Mouse (Mus musculus): ENCODE data around the gene Tmem80. TPM values are rescaled to one million over a fixed set of nuclear protein-coding genes. Genes with fewer than 3 reads are reported as not detected.
A peak's percentile ranks its signal among the peaks of the same experiment; 100 is the strongest.

Gene Tmem80
- polyA plus RNA-seq, 1 experiment from 2014 or later, result 27.4 TPM

- no peak for DNase-seq (ENCODE audit: low spot score)
- no peak for ATAC-seq (replicated peaks; ENCODE audit: low FRiP score)
- peaks cover 39% of the 10 kb centered on the region for H3K36me3 ChIP-seq (ENCODE audit: control insufficient read depth, insufficient read depth, low read length)
Observed at GRCm38 (mm10) chr7:141315076-141315475, 12.5 kb upstream of the Tmem80 start.

GRCm38 (mm10) chr7:141315974-141316373 is 11.6 kb upstream of the Tmem80 start:
- Histone ChIP-seq H3K4me2 (no peak overlapping the region), H3K27ac (ENCODE audit: low read depth, low read length) (no peak overlapping the region), H3K4me3 (ENCODE audit: low read depth, low read length) (no peak overlapping the region), H3K27me3 (replicated peaks; ENCODE audit: control insufficient read depth, insufficient read depth, low read length) (no peaks in the 10 kb centered on the region), H3K36me3 (ENCODE audit: control insufficient read depth, insufficient read depth, low read length) (peaks cover 39% of the 10 kb centered on the region), H3K9ac (ENCODE audit: low read depth, low read length) (no peak overlapping the region), H3K4me1 (replicated peaks; ENCODE audit: control insufficient read depth, insufficient read depth, low read length) (no peaks in the 10 kb centered on the region), H3K9me3 (ENCODE audit: control insufficient read depth, low read length) (no peaks in the 10 kb centered on the region)
- ATAC-seq (replicated peaks; ENCODE audit: low FRiP score) (0 out of 2 replicates have a peak, but pooled peaks have one; percentile 41), DNase-seq (ENCODE audit: low spot score) (no peak)
- 68% methylated on average over 5 of the region's 5 CpGs for WGBS

More at GRCm38 (mm10) chr7:141315076-141315475, 12.5 kb upstream of the Tmem80 start:
- Histone ChIP-seq H3K9ac (ENCODE audit: low read depth, low read length) (no peak overlapping the region), H3K4me2 (no peak overlapping the region), H3K4me3 (ENCODE audit: low read depth, low read length) (no peak overlapping the region), H3K27me3 (replicated peaks; ENCODE audit: control insufficient read depth, insufficient read depth, low read length) (no peaks in the 10 kb centered on the region), H3K27ac (ENCODE audit: low read depth, low read length) (no peak overlapping the region), H3K9me3 (ENCODE audit: control insufficient read depth, low read length) (no peaks in the 10 kb centered on the region), H3K4me1 (replicated peaks; ENCODE audit: control insufficient read depth, insufficient read depth, low read length) (no peaks in the 10 kb centered on the region)
- 80% methylated on average over 8 of the region's 8 CpGs for whole genome bisulfite sequencing

GRCm38 (mm10) chr7:141317619-141318132 is 9.9 kb upstream of the Tmem80 start:
- H3K36me3 ChIP-seq (ENCODE audit: control insufficient read depth, insufficient read depth, low read length), result peaks cover 49% of the 10 kb centered on the region
- DNase-seq (ENCODE audit: low spot score) (no peak), ATAC-seq (replicated peaks; ENCODE audit: low FRiP score) (no peak)
- no peak overlapping the region for H3K4me3 ChIP-seq (ENCODE audit: low read depth, low read length)
- H3K9ac ChIP-seq (ENCODE audit: low read depth, low read length), result no peak overlapping the region
- H3K9me3 ChIP-seq (ENCODE audit: control insufficient read depth, low read length), result no peaks in the 10 kb centered on the region
- no peak overlapping the region for H3K4me2 ChIP-seq
- H3K27me3 ChIP-seq (replicated peaks; ENCODE audit: control insufficient read depth, insufficient read depth, low read length), result no peaks in the 10 kb centered on the region
- no peaks in the 10 kb centered on the region for H3K4me1 ChIP-seq (replicated peaks; ENCODE audit: control insufficient read depth, insufficient read depth, low read length)
- H3K27ac ChIP-seq (ENCODE audit: low read depth, low read length), result no peak overlapping the region
- WGBS, result 77% methylated on average over 1 of the region's 1 CpGs

- Histone ChIP-seq H3K27me3 (replicated peaks; ENCODE audit: control insufficient read depth, insufficient read depth, low read length) (no peaks in the 10 kb centered on the region), H3K4me1 (replicated peaks; ENCODE audit: control insufficient read depth, insufficient read depth, low read length) (no peaks in the 10 kb centered on the region), H3K36me3 (ENCODE audit: control insufficient read depth, insufficient read depth, low read length) (peaks cover 52% of the 10 kb centered on the region), H3K9ac (ENCODE audit: low read depth, low read length) (no peak overlapping the region), H3K4me2 (no peak overlapping the region), H3K9me3 (ENCODE audit: control insufficient read depth, low read length) (no peaks in the 10 kb centered on the region), H3K4me3 (ENCODE audit: low read depth, low read length) (no peak overlapping the region), H3K27ac (ENCODE audit: low read depth, low read length) (no peak overlapping the region)
- WGBS, result 88% methylated on average over 2 of the region's 2 CpGs
- no peak for ATAC-seq (replicated peaks; ENCODE audit: low FRiP score)
- DNase-seq (ENCODE audit: low spot score), result no peak
Observed at GRCm38 (mm10) chr7:141319446-141319845, 8.1 kb upstream of the Tmem80 start.

GRCm38 (mm10) chr7:141324686-141325085 is 2.9 kb upstream of the Tmem80 start:
- Histone ChIP-seq H3K27ac (ENCODE audit: low read depth, low read length) (no peak overlapping the region), H3K4me2 (no peak overlapping the region), H3K9ac (ENCODE audit: low read depth, low read length) (peak overlapping the region; percentile 36; the same call in 1 of the 2 replicates), H3K27me3 (replicated peaks; ENCODE audit: control insufficient read depth, insufficient read depth, low read length) (no peaks in the 10 kb centered on the region), H3K4me3 (ENCODE audit: low read depth, low read length) (no peak overlapping the region), H3K9me3 (ENCODE audit: control insufficient read depth, low read length) (no peaks in the 10 kb centered on the region), H3K36me3 (ENCODE audit: control insufficient read depth, insufficient read depth, low read length) (peaks cover 38% of the 10 kb centered on the region), H3K4me1 (replicated peaks; ENCODE audit: control insufficient read depth, insufficient read depth, low read length) (peaks cover 21% of the 10 kb centered on the region)
- ATAC-seq (replicated peaks; ENCODE audit: low FRiP score) (no peak), DNase-seq (ENCODE audit: low spot score) (no peak)
- WGBS, result 87% methylated on average over 1 of the region's 1 CpGs

- Histone ChIP-seq H3K27me3 (replicated peaks; ENCODE audit: control insufficient read depth, insufficient read depth, low read length) (no peaks in the 10 kb centered on the region), H3K9me3 (ENCODE audit: control insufficient read depth, low read length) (no peaks in the 10 kb centered on the region), H3K4me1 (replicated peaks; ENCODE audit: control insufficient read depth, insufficient read depth, low read length) (peaks cover 21% of the 10 kb centered on the region), H3K9ac (ENCODE audit: low read depth, low read length) (peak overlapping the region; percentile 97), H3K27ac (ENCODE audit: low read depth, low read length) (peak overlapping the region; percentile 98), H3K4me2 (peak overlapping the region; percentile 98), H3K36me3 (ENCODE audit: control insufficient read depth, insufficient read depth, low read length) (peaks cover 22% of the 10 kb centered on the region), H3K4me3 (ENCODE audit: low read depth, low read length) (peak overlapping the region; percentile 75)
- 7% methylated on average over 35 of the region's 35 CpGs for WGBS
- ATAC-seq (replicated peaks; ENCODE audit: low FRiP score) (peak; percentile 8), DNase-seq (ENCODE audit: low spot score) (no peak)
Observed at GRCm38 (mm10) chr7:141326546-141327446, 743 bp upstream of the Tmem80 start.

- ATAC-seq (replicated peaks; ENCODE audit: low FRiP score), result peak; percentile 20
- Histone ChIP-seq H3K9ac (ENCODE audit: low read depth, low read length) (peak overlapping the region; percentile 97), H3K36me3 (ENCODE audit: control insufficient read depth, insufficient read depth, low read length) (peaks cover 7% of the 10 kb centered on the region), H3K27me3 (replicated peaks; ENCODE audit: control insufficient read depth, insufficient read depth, low read length) (no peaks in the 10 kb centered on the region), H3K4me3 (ENCODE audit: low read depth, low read length) (peak overlapping the region; percentile 75), H3K27ac (ENCODE audit: low read depth, low read length) (peak overlapping the region; percentile 98), H3K4me2 (peak overlapping the region; percentile 98), H3K9me3 (ENCODE audit: control insufficient read depth, low read length) (no peaks in the 10 kb centered on the region), H3K4me1 (replicated peaks; ENCODE audit: control insufficient read depth, insufficient read depth, low read length) (peaks cover 21% of the 10 kb centered on the region)
- no peak for DNase-seq (ENCODE audit: low spot score)
- 17% methylated on average over 24 of the region's 24 CpGs for WGBS
Observed at GRCm38 (mm10) chr7:141328373-141328990, 943 bp downstream of the Tmem80 start.

GRCm38 (mm10) chr7:141330706-141331105 is 3.2 kb downstream of the Tmem80 start:
- Histone ChIP-seq H3K36me3 (ENCODE audit: control insufficient read depth, insufficient read depth, low read length) (no peaks in the 10 kb centered on the region; the same call in 1 of the 2 replicates), H3K9me3 (ENCODE audit: control insufficient read depth, low read length) (no peaks in the 10 kb centered on the region), H3K27me3 (replicated peaks; ENCODE audit: control insufficient read depth, insufficient read depth, low read length) (no peaks in the 10 kb centered on the region), H3K9ac (ENCODE audit: low read depth, low read length) (no peak overlapping the region), H3K4me2 (no peak overlapping the region), H3K4me1 (replicated peaks; ENCODE audit: control insufficient read depth, insufficient read depth, low read length) (peaks cover 18% of the 10 kb centered on the region), H3K4me3 (ENCODE audit: low read depth, low read length) (no peak overlapping the region), H3K27ac (ENCODE audit: low read depth, low read length) (no peak overlapping the region)
- no peak for DNase-seq (ENCODE audit: low spot score)
- no peak for ATAC-seq (replicated peaks; ENCODE audit: low FRiP score)

All from liver, embryonic 11.5 days (tissue).